Mouse (Mus musculus) heart, embryonic 16.5 days (tissue): ENCODE results near the gene Susd6. TPM values are rescaled to one million over a fixed set of nuclear protein-coding genes. Genes with fewer than 3 reads are reported as not detected.
A peak's percentile ranks its signal among the peaks of the same experiment; 100 is the strongest.

Source experiments
- ATAC-seq: fragments of 200-750 bp; cut with Nextera tagmentation; replicated peaks from 2 replicates; pipeline ENCODE4 v1.8.0; 2017; ENCODE audit warnings: moderate number of reproducible peaks; ENCODE audit not compliant: insufficient read depth, low FRiP score; ENCODE audit errors: extremely low read depth
- H3K27ac ChIP-seq: fragments of 300-500 bp; sonication (generic); 2 replicates; pipeline ENCODE4 v1.5.1; 2014; ENCODE audit warnings: mild to moderate bottlenecking, low read length, control low read depth, moderate library complexity
- H3K27me3 ChIP-seq: fragments of 300-500 bp; sonication (generic); 2 replicates; pipeline ENCODE4 v1.6.1; 2014; ENCODE audit warnings: low read length, mixed read lengths; ENCODE audit not compliant: control insufficient read depth, insufficient read depth
- H3K36me3 ChIP-seq: fragments of 300-500 bp; sonication (generic); 2 replicates; pipeline ENCODE4 v1.6.1; 2014; ENCODE audit not compliant: control insufficient read depth, insufficient read depth
- H3K4me1 ChIP-seq: fragments of 300-500 bp; sonication (generic); 2 replicates; pipeline ENCODE4 v1.6.1; 2014; ENCODE audit warnings: low read length, mixed read lengths; ENCODE audit not compliant: control insufficient read depth, insufficient read depth
- H3K4me2 ChIP-seq: fragments of 300-500 bp; sonication (generic); 2 replicates; pipeline ENCODE4 v1.6.1; 2014; ENCODE audit warnings: low read depth, mild to moderate bottlenecking, control low read depth, low read length
- H3K4me3 ChIP-seq: fragments of 300-500 bp; sonication (generic); 2 replicates; pipeline ENCODE4 v1.5.1; 2014; ENCODE audit warnings: mild to moderate bottlenecking, control low read depth, low read length
- H3K9ac ChIP-seq: fragments of 300-500 bp; sonication (generic); 2 replicates; pipeline ENCODE4 v1.6.1; 2014; ENCODE audit warnings: low read length, control low read depth
- H3K9me3 ChIP-seq: fragments of 300-500 bp; sonication (generic); replicated peaks from 2 replicates; pipeline ENCODE4 v1.6.1; 2016; ENCODE audit warnings: low read length; ENCODE audit not compliant: control insufficient read depth
- WGBS: fragments of 180-500 bp; shearing (Covaris S2); extraction: QIAGEN DNeasy Blood & Tissue Kit; methylation state at CpG from one replicate; pipeline ENCODE4 v1.1.7; 2014; 5-methylcytosine and 5-hydroxymethylcytosine counted together
- polyA plus RNA-seq: library from polyadenylated mRNA; unstranded; fragments of >200 nt; fragmentation: Nextera tagmentation; extraction: Ambion mirVana; gene quantifications from 2 replicates; pipeline ENCODE4 v1.2.1, GENCODE M21; 2015

The Susd6 gene
- polyA plus RNA-seq, 1 experiment from 2014 or later: 19.4 TPM

DNA sequence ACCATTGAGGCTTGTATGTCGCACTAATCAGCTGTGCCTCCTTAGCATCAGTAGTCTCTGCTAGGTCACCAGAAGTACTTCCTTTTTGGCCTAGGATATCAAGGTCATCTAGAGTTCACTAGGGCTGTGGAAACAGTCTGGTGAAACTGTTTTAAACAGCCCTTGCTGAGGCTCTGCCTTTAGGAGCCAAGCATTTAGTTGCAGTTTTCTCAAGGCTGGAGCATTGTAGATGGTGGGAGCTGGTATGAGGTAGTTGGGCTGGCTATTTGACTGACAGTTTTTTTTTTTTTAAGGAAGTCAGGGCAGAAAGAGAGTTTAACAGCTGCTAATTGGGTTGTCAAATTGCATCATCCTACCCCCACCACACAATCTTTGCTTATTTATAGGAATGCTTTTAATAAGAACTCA is 56.6 kb downstream of the Susd6 start:
- Histone ChIP-seq H3K36me3 (no peaks in the 10 kb centered on the region; the same call in 1 of the 2 replicates), H3K4me1 (peaks cover 42% of the 10 kb centered on the region), H3K9ac (0 out of 2 replicates have a peak overlapping the region, but pooled peaks have one; percentile 17), H3K27ac (peak overlapping the region; percentile 2; the same call in 1 of the 2 replicates), H3K9me3 (no peaks in the 10 kb centered on the region), H3K4me3 (no peak overlapping the region), H3K27me3 (no peaks in the 10 kb centered on the region), H3K4me2 (no peak overlapping the region)
- no peak; the same call in 1 of the 2 replicates for ATAC-seq
- 23% methylated on average over 1 of the region's 1 CpGs for WGBS

DNA sequence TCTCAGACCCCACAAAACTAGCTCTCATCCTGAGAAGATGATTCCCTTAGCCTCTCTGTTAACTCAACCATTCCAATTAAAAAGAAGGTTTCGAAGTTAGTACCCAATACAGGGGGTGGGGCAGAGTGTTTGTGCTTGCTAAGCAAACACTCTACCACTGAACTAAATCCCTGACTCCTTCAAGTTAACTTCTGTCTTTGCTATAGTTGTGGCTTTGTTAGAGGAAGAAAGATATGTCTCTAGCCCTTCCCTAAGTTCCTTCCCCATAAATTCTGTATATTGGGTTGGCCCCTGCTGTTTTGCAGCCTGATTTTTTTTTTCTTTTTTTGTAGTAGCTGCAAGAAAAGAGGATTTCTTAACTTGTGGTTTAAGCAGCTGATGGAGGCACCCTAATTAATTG is 61.7 kb downstream of the Susd6 start:
- WGBS: 87% methylated on average over 1 of the region's 1 CpGs
- Histone ChIP-seq H3K36me3 (no peaks in the 10 kb centered on the region; the same call in 1 of the 2 replicates), H3K9me3 (no peaks in the 10 kb centered on the region), H3K4me3 (no peak overlapping the region), H3K27me3 (no peaks in the 10 kb centered on the region), H3K9ac (no peak overlapping the region), H3K4me2 (no peak overlapping the region), H3K27ac (no peak overlapping the region), H3K4me1 (peaks cover 32% of the 10 kb centered on the region)
- no peak for ATAC-seq

DNA sequence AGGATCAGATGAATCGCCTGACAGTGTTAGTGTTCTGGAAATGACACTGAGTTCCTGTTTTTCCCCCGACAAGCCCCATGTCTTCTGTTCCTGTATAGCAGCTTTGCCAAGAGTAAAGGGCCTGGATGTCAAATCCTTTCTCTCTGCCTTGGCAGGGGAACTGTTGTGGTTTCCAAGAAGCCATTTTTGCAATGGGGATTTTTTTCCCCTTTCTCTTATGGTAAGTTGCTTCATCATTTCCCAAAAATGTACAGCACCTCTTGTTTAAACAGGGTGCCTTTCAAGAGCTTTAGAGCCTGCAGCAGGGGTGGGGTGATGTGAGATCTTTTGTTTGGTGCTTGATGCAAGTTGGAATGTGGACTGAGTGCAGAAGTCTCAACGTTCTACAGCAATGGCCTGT is 63.4 kb downstream of the Susd6 start:
- ATAC-seq: 0 out of 2 replicates have a peak, but pooled peaks have one; percentile 45
- Histone ChIP-seq H3K27me3 (no peaks in the 10 kb centered on the region), H3K4me1 (peaks cover 29% of the 10 kb centered on the region), H3K27ac (peak overlapping the region; percentile 82), H3K9ac (no peak overlapping the region), H3K9me3 (no peaks in the 10 kb centered on the region), H3K4me3 (no peak overlapping the region), H3K4me2 (no peak overlapping the region), H3K36me3 (no peaks in the 10 kb centered on the region; the same call in 1 of the 2 replicates)
- WGBS: 43% methylated on average over 3 of the region's 3 CpGs

DNA sequence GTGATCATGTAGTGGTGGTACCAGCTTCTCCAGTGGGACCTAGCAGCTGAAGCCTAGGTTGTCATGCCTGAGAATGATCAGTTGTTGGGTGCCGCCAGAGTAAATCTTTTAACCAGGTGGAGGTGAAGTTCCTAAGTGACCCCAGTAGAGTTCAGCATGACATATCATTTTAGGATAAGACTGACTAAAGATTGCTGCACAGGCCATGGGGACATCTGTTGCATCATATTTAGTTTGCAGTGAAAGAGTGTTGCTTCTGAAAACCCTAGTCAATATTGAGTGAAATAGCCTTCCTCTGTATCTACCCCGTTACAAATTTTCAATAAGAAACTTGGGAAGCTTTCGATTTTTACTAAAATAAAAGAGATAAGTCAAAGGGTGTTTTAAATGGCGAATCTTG is 64.4 kb downstream of the Susd6 start:
- Histone ChIP-seq H3K27me3 (no peaks in the 10 kb centered on the region), H3K9ac (no peak overlapping the region), H3K4me3 (no peak overlapping the region), H3K36me3 (no peaks in the 10 kb centered on the region; the same call in 1 of the 2 replicates), H3K4me1 (peaks cover 29% of the 10 kb centered on the region), H3K4me2 (no peak overlapping the region), H3K27ac (no peak overlapping the region), H3K9me3 (no peaks in the 10 kb centered on the region)
- ATAC-seq: no peak
- WGBS: 97% methylated on average over 4 of the region's 4 CpGs

DNA sequence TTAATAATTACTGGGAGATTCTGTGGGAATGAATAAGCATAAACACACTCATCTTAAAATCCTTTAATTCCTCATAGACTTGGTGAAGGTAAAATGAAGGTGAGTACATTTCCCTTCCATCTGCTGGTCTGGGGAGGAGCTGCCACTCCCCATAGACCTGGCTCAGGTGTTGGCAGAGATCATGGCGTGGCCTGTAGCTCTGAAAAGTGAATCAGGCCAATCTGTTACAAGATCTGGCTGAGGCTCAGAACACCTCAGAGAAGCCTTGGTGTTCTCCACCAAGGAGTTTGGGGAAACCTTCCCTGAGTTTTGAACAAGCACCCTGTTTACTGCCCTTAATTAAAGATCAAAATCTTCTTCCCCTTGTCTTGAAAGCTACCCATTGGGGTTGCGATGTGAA is 64.8 kb downstream of the Susd6 start:
- H3K27me3 ChIP-seq: no peaks in the 10 kb centered on the region
- peaks cover 29% of the 10 kb centered on the region for H3K4me1 ChIP-seq
- 84% methylated on average over 2 of the region's 2 CpGs for WGBS
- no peak overlapping the region for H3K4me2 ChIP-seq
- no peak overlapping the region for H3K9ac ChIP-seq
- H3K27ac ChIP-seq: no peak overlapping the region
- H3K4me3 ChIP-seq: no peak overlapping the region
- no peaks in the 10 kb centered on the region for H3K9me3 ChIP-seq
- H3K36me3 ChIP-seq: no peaks in the 10 kb centered on the region; the same call in 1 of the 2 replicates
- no peak for ATAC-seq

DNA sequence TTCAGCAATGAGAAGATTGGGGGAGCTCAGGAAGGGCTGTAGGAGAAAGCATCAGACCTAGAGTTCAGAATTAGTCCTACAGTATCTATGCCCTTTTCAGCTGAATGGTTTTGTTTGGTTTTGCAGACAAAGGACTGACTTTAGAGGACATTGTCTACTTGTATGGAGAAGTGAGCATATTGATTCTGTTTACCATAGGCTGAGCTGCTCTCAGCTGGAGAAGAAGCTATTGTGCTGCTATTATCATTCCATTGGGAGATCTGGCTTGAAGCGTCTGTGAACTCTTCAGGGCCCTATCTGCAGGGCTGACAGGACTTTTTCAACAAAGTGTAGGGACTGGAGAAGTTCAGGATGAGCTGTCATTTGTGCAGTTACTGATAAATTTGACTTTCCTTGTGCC is 65.3 kb downstream of the Susd6 start:
- H3K9me3 ChIP-seq: no peaks in the 10 kb centered on the region
- no peak overlapping the region for H3K27ac ChIP-seq
- H3K9ac ChIP-seq: no peak overlapping the region
- H3K36me3 ChIP-seq: no peaks in the 10 kb centered on the region; the same call in 1 of the 2 replicates
- H3K4me2 ChIP-seq: no peak overlapping the region
- 12% methylated on average over 1 of the region's 1 CpGs for WGBS
- H3K27me3 ChIP-seq: no peaks in the 10 kb centered on the region
- peaks cover 29% of the 10 kb centered on the region for H3K4me1 ChIP-seq
- H3K4me3 ChIP-seq: no peak overlapping the region
- no peak for ATAC-seq

DNA sequence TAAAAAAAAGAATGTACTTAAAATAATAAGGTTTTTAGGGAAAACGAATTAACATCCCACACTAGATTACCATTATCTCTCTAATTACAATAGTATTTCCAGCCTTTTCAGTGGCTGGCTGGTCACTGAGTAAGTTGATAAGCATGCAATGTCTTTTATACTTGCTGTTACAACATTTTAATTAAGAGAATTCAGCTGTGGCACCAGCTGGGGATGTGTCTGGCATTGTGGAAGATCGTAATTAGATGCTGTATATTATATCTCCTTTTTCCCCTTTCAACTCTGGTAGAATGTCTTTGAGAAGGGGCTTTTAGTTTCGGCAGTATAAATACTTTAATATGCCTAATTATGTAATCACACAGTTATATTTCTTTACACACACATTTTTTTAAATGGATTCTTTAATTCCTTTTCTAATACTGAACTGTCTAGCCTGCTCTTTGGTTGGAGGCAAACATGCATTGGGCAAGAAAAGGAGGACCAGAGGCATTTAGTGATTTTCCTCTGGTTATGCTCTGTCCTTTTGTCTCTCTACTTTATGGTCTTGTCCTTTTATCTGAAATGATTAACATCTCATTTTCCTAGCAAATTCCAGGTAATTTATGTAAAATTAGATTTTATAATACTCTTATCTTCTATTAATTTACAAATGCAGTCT is 67.5 kb downstream of the Susd6 start:
- H3K9me3 ChIP-seq: no peaks in the 10 kb centered on the region
- no peaks in the 10 kb centered on the region for H3K27me3 ChIP-seq
- H3K9ac ChIP-seq: no peak overlapping the region
- H3K4me3 ChIP-seq: no peak overlapping the region
- H3K36me3 ChIP-seq: no peaks in the 10 kb centered on the region
- WGBS: 90% methylated on average over 3 of the region's 3 CpGs
- ATAC-seq: no peak
- H3K27ac ChIP-seq: no peak overlapping the region
- H3K4me2 ChIP-seq: no peak overlapping the region
- H3K4me1 ChIP-seq: peaks cover 37% of the 10 kb centered on the region

DNA sequence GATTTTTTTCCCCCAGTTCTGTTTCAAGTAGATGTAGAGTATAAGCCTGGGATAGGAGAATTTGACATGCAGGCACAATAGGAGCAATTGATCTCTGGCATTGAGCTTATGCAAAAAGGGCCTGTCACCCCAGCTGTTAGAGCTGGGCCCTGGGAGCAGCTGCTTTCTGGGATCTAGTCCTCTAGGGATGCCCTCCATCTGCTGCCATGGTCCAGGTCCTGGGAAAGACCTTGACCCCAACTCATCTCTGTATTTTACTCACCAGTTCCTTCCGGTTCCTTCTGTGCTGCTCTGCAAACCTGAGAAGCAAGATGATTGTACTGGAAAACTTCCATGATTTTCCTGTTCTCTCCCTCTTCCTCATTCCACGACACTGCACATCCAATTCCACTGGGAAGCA is 68.0 kb downstream of the Susd6 start:
- no peak overlapping the region for H3K9ac ChIP-seq
- WGBS: 72% methylated on average over 2 of the region's 2 CpGs
- no peak overlapping the region for H3K4me3 ChIP-seq
- peaks cover 39% of the 10 kb centered on the region for H3K4me1 ChIP-seq
- no peak overlapping the region for H3K27ac ChIP-seq
- no peaks in the 10 kb centered on the region for H3K9me3 ChIP-seq
- H3K36me3 ChIP-seq: no peaks in the 10 kb centered on the region
- no peaks in the 10 kb centered on the region for H3K27me3 ChIP-seq
- no peak for ATAC-seq
- H3K4me2 ChIP-seq: no peak overlapping the region

DNA sequence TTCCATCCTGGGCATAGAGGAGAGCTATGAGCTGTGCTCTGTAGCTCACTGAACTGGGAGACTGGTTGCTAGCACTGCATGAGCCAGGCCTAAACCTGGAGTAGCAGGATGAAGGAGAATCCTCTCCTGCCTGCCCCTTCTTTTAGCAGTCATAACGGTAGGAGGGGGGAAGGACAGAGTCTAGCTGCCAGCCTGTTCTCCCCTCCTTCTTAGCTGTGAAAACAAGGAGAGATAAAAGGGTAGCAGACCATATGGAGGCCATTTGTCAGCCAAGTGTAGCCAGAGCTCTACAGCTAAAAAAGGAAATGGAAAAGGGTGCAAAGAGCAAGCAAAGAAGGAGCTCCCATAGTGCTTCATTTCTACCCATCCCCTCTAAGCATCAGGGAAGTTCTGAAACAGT is 71.6 kb downstream of the Susd6 start:
- Histone ChIP-seq H3K27ac (peak overlapping the region; percentile 78), H3K27me3 (no peaks in the 10 kb centered on the region), H3K36me3 (no peaks in the 10 kb centered on the region), H3K9ac (no peak overlapping the region), H3K4me3 (no peak overlapping the region), H3K4me1 (peaks cover 23% of the 10 kb centered on the region), H3K9me3 (no peaks in the 10 kb centered on the region), H3K4me2 (no peak overlapping the region)
- WGBS: 0% methylated on average over 1 of the region's 1 CpGs
- peak; percentile 52 for ATAC-seq
